Mouse (Mus musculus): ENCODE measurements at regions not wholly inside any gene's neighbourhood (a gene's known extent, or its start where the extent isn't known, plus 50 kb on each side); places are given as distances from the start of the nearest gene placed in this dataset.

GRCm38 (mm10) chr12:39942910-39943309 lies 94.9 kb downstream of the Arl4a start:
- TF ChIP-seq CTCF (IDR thresholded peaks at IDR 0.05; ENCODE audit: control insufficient read depth, insufficient read depth, insufficient replicate concordance, low read depth, low read length) (no peak), POLR2A (IDR thresholded peaks at IDR 0.05; ENCODE audit: control insufficient read depth, low read depth, low read length) (no peak)
